Mouse (Mus musculus) liver, embryonic 14.5 days (tissue): ENCODE measurements around the gene Rhot1. TPM values are rescaled to one million over a fixed set of nuclear protein-coding genes. Genes with fewer than 3 reads are reported as not detected.

Experiments used
- ATAC-seq: fragments of 200-750 bp; cut with Nextera tagmentation; 2 replicates; pipeline ENCODE4 v1.8.0; 2017; ENCODE audit warnings: moderate number of reproducible peaks, mild to moderate bottlenecking, moderate library complexity; ENCODE audit not compliant: insufficient read depth
- DNase-seq, 3 experiments: peaks; one replicate each; pipeline ENCODE4 v3.0.0-alpha.2; 2012 to 2013; ENCODE audit warnings: low read depth in 3 of 3, low spot score in 3 of 3
- H3K27ac ChIP-seq: fragments of 300-500 bp; sonication (generic); 2 replicates; pipeline ENCODE4 v1.5.1; 2014; ENCODE audit warnings: moderate library complexity, mild to moderate bottlenecking, control low read depth, inconsistent platforms
- H3K27me3 ChIP-seq: fragments of 300-500 bp; sonication (generic); 2 replicates; pipeline ENCODE4 v1.6.1; 2014; ENCODE audit warnings: mild to moderate bottlenecking, low read length, moderate library complexity; ENCODE audit not compliant: control insufficient read depth, insufficient read depth
- H3K36me3 ChIP-seq: fragments of 300-500 bp; sonication (generic); replicated peaks from 2 replicates; pipeline ENCODE4 v1.6.1; 2014; ENCODE audit warnings: low read depth; ENCODE audit not compliant: control insufficient read depth, insufficient read depth
- H3K4me1 ChIP-seq, 2 experiments: fragments of 200-500 bp in 1 of 2; fragments of 300-500 bp in 1 of 2; sonication (generic) in 1 of 2; replicated peaks; 2 replicates each; pipeline ENCODE4 v1.6.1; 2012 to 2014; ENCODE audit warnings: antibody characterized with exemption in 1 of 2, inconsistent platforms in 1 of 2, low read length in 1 of 2; ENCODE audit not compliant: control insufficient read depth in 2 of 2, insufficient read depth in 2 of 2
- H3K4me2 ChIP-seq: fragments of 300-500 bp; sonication (generic); 2 replicates; pipeline ENCODE4 v1.6.1; 2014; ENCODE audit warnings: low read depth, mild to moderate bottlenecking, control low read depth, moderate library complexity
- H3K4me3 ChIP-seq, 2 experiments: fragments of 200-500 bp in 1 of 2; fragments of 300-500 bp in 1 of 2; sonication (generic) in 1 of 2; 2 replicates each; pipeline ENCODE4 v1.5.1; 2012 to 2014; ENCODE audit warnings: low read depth in 2 of 2, low read length in 2 of 2, mild to moderate bottlenecking in 2 of 2, control low read depth in 1 of 2, inconsistent platforms in 1 of 2, moderate library complexity in 1 of 2; ENCODE audit not compliant: insufficient read depth in 1 of 2
- H3K9ac ChIP-seq: fragments of 300-500 bp; sonication (generic); replicated peaks from 2 replicates; pipeline ENCODE4 v1.6.1; 2014; ENCODE audit warnings: mild to moderate bottlenecking, control low read depth, moderate library complexity
- H3K9me3 ChIP-seq: fragments of 300-500 bp; sonication (generic); 2 replicates; pipeline ENCODE4 v1.6.1; 2016; ENCODE audit warnings: low read length, mixed read lengths; ENCODE audit not compliant: control insufficient read depth
- CTCF ChIP-seq: IDR thresholded peaks from 2 replicates; pipeline ENCODE4 v1.5.1; 2016; ENCODE audit warnings: antibody characterized with exemption, low read depth, control low read depth
- EP300 ChIP-seq: IDR thresholded peaks from 2 replicates; pipeline ENCODE4 v1.6.1; 2016; ENCODE audit warnings: antibody characterized with exemption, low read depth
- WGBS: fragments of 180-500 bp; shearing (Covaris S2); extraction: QIAGEN DNeasy Blood & Tissue Kit; methylation state at CpG from one replicate; pipeline ENCODE4 v1.1.7; 2014; ENCODE audit not compliant: insufficient replicate concordance; 5-methylcytosine and 5-hydroxymethylcytosine counted together
- polyA plus RNA-seq, 2 experiments: library from polyadenylated mRNA; depleted of rRNA in 1 of 2; stranded (reverse) in 1 of 2; unstranded in 1 of 2; fragments of >200 nt; fragmentation: Nextera tagmentation in 1 of 2; extraction: Ambion mirVana in 1 of 2; gene quantifications; 2 replicates each; pipeline versions ENCODE4 v1.2.1 to v1.2.3; 2012 to 2014

Gene Rhot1
- polyA plus RNA-seq, 2 experiments = 11.6 to 21.6 TPM

DNA sequence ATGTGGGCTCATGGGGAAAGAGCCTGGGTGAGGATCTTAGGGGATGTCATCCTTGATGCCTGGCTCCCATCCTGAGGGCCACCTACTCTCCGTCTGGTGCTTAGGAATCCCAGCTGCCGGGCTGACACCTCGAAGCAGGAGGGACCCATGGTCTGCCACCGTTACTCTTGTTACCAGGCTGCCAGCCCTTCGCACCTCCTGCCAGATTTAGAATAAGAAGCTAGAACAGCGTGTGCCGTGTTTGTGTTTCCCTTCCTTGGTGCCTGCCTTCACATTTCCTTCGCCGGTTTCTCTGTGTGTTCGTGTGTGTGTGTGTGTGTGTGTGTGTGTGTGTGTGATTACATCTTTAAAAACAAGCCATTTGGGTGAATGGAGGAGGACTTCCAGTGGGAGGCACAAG, 96.0 kb downstream of the Rhot1 start:
- Histone ChIP-seq H3K27me3 (peaks cover 35% of the 10 kb centered on the region), H3K4me1 (no peaks in the 10 kb centered on the region; a peak in 1 of 4 replicates), H3K9ac (no peak overlapping the region), H3K9me3 (no peaks in the 10 kb centered on the region), H3K4me3 (no peak overlapping the region), H3K4me2 (no peak overlapping the region), H3K27ac (no peak overlapping the region), H3K36me3 (no peaks in the 10 kb centered on the region)
- WGBS = 58% methylated on average over 10 of the region's 10 CpGs
- ATAC-seq (no peak), DNase-seq (no peak)
- no peak for TF ChIP-seq EP300
- no peak for TF ChIP-seq CTCF

GRCm38 (mm10) chr11:80308537-80308936, 99.7 kb downstream of the Rhot1 start:
- Histone ChIP-seq H3K27ac (no peak overlapping the region), H3K4me3 (no peak overlapping the region), H3K4me2 (no peak overlapping the region), H3K9me3 (no peaks in the 10 kb centered on the region), H3K36me3 (no peaks in the 10 kb centered on the region), H3K27me3 (no peaks in the 10 kb centered on the region; the same call in 1 of the 2 replicates), H3K9ac (no peak overlapping the region), H3K4me1 (no peaks in the 10 kb centered on the region)
- TF ChIP-seq CTCF (no peak), EP300 (no peak)
- ATAC-seq = no peak
- no peak for DNase-seq
- WGBS = 19% methylated on average over 6 of the region's 6 CpGs

DNA sequence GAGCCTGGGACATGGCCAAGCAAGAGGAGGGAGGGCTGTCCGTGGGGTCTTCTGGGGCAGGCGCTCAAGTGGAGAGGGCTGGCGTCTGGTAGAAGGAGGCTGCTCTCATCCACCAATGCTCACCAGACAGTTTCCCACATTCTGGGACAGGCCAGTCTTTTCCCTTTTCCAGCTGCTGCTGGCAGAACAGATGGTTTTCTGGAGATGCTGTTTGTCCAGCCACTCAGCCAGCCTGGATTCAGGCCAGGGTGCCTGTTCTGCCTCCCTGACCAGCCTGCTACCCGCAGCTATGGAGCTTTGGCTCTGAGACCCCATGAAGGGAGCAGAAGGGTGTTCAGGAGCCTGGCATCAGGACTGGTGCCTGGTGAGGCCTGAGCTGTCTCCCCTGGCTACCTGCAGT, 102.5 kb downstream of the Rhot1 start:
- Histone ChIP-seq H3K4me2 (no peak overlapping the region), H3K27ac (no peak overlapping the region), H3K9ac (no peak overlapping the region), H3K27me3 (no peaks in the 10 kb centered on the region; the same call in 1 of the 2 replicates), H3K4me3 (no peak overlapping the region), H3K4me1 (no peaks in the 10 kb centered on the region), H3K36me3 (no peaks in the 10 kb centered on the region), H3K9me3 (no peaks in the 10 kb centered on the region)
- no peak for DNase-seq
- 62% methylated on average over 4 of the region's 4 CpGs for whole genome bisulfite sequencing
- TF ChIP-seq EP300 (no peak), CTCF (no peak)
- ATAC-seq = no peak

- Histone ChIP-seq H3K27me3 (no peaks in the 10 kb centered on the region; the same call in 1 of the 2 replicates), H3K4me2 (no peak overlapping the region), H3K9ac (no peak overlapping the region), H3K27ac (no peak overlapping the region), H3K36me3 (no peaks in the 10 kb centered on the region), H3K9me3 (no peaks in the 10 kb centered on the region), H3K4me1 (no peaks in the 10 kb centered on the region), H3K4me3 (no peak overlapping the region)
- no peak for TF ChIP-seq CTCF
- TF ChIP-seq EP300 = no peak
- WGBS = 30% methylated on average over 2 of the region's 2 CpGs
- ATAC-seq = no peak
- no peak for DNase-seq
These were observed 103.2 kb downstream of the Rhot1 start for GRCm38 (mm10) chr11:80312049-80312448.

GRCm38 (mm10) chr11:80312565-80312964, 103.7 kb downstream of the Rhot1 start:
- no peak overlapping the region for H3K27ac ChIP-seq
- H3K9me3 ChIP-seq = no peaks in the 10 kb centered on the region
- no peaks in the 10 kb centered on the region; the same call in 1 of the 2 replicates for H3K27me3 ChIP-seq
- no peak overlapping the region for H3K4me3 ChIP-seq
- H3K4me1 ChIP-seq = no peaks in the 10 kb centered on the region
- H3K4me2 ChIP-seq = no peak overlapping the region
- no peak for DNase-seq
- H3K36me3 ChIP-seq = no peaks in the 10 kb centered on the region
- 4% methylated on average over 6 of the region's 6 CpGs for WGBS
- TF ChIP-seq CTCF (no peak), EP300 (no peak)
- ATAC-seq = no peak
- H3K9ac ChIP-seq = no peak overlapping the region
